Mouse (Mus musculus): Measurements from ENCODE around the gene Rps11.

Rps11 gene

GRCm38 (mm10) chr7:45086084-45086483, 38.2 kb downstream of the Rps11 start:
- DNase-seq (ENCODE audit: low spot score) = no peak

- DNase-seq (ENCODE audit: low spot score) = no peak
Measured at GRCm38 (mm10) chr7:45083300-45083890, 40.8 kb downstream of the Rps11 start.

- DNase-seq (ENCODE audit: low spot score) = no peak
Measured at GRCm38 (mm10) chr7:45082401-45083299, 41.6 kb downstream of the Rps11 start.

GRCm38 (mm10) chr7:45081016-45081415, 43.2 kb downstream of the Rps11 start:
- no peak for DNase-seq (ENCODE audit: low spot score)

- peak; percentile 79 for DNase-seq (ENCODE audit: low spot score)
Measured at GRCm38 (mm10) chr7:45079856-45080255, 44.4 kb downstream of the Rps11 start.

GRCm38 (mm10) chr7:45078513-45078912, 45.7 kb downstream of the Rps11 start:
- DNase-seq (ENCODE audit: low spot score) = peak; percentile 60

GRCm38 (mm10) chr7:45077829-45078228, 46.4 kb downstream of the Rps11 start:
- DNase-seq (ENCODE audit: low spot score) = no peak

- no peak for DNase-seq (ENCODE audit: low spot score)
Measured at GRCm38 (mm10) chr7:45077322-45077721, 46.9 kb downstream of the Rps11 start.

GRCm38 (mm10) chr7:45076501-45076900, 47.7 kb downstream of the Rps11 start:
- no peak for DNase-seq (ENCODE audit: low spot score)

GRCm38 (mm10) chr7:45075405-45075804, 48.8 kb downstream of the Rps11 start:
- no peak for DNase-seq (ENCODE audit: low spot score)

GRCm38 (mm10) chr7:45073949-45074348, 50.3 kb downstream of the Rps11 start:
- no peak for DNase-seq (ENCODE audit: low spot score)

- DNase-seq (ENCODE audit: low spot score) = no peak
Measured at GRCm38 (mm10) chr7:45073171-45073707, 51.0 kb downstream of the Rps11 start.
